Mouse (Mus musculus) hindbrain, embryonic 12.5 days (tissue): Measurements from ENCODE around the gene Dnase1l2. TPM values are rescaled to one million over a fixed set of nuclear protein-coding genes. Genes with fewer than 3 reads are reported as not detected.
A peak's percentile ranks its signal among the peaks of the same experiment; 100 is the strongest.
"Not testable (repeated sequence)": the region's sequence is repeated elsewhere in the genome, so short reads cannot be mapped to it uniquely, and the experiment has no call there.

ENCODE experiments used
- ATAC-seq: fragments of 200-750 bp; cut with Nextera tagmentation; 2 replicates; pipeline ENCODE4 v1.8.0; 2017; ENCODE audit warnings: moderate TSS enrichment; ENCODE audit not compliant: low FRiP score
- H3K27ac ChIP-seq: fragments of 300-500 bp; sonication (generic); 2 replicates; pipeline ENCODE4 v1.5.1; 2016; ENCODE audit warnings: mild to moderate bottlenecking
- H3K27me3 ChIP-seq: fragments of 300-500 bp; sonication (generic); 2 replicates; pipeline ENCODE4 v1.6.1; 2016; ENCODE audit warnings: mild to moderate bottlenecking
- H3K36me3 ChIP-seq: fragments of 300-500 bp; sonication (generic); 2 replicates; pipeline ENCODE4 v1.6.1; 2016; ENCODE audit warnings: mild to moderate bottlenecking
- H3K4me1 ChIP-seq: fragments of 300-500 bp; sonication (generic); 2 replicates; pipeline ENCODE4 v1.6.1; 2016
- H3K4me2 ChIP-seq: fragments of 300-500 bp; sonication (generic); replicated peaks from 2 replicates; pipeline ENCODE4 v1.6.1; 2016; ENCODE audit warnings: mild to moderate bottlenecking
- H3K4me3 ChIP-seq: fragments of 300-500 bp; sonication (generic); 2 replicates; pipeline ENCODE4 v1.5.1; 2016; ENCODE audit warnings: mild to moderate bottlenecking
- H3K9ac ChIP-seq: fragments of 300-500 bp; sonication (generic); 2 replicates; pipeline ENCODE4 v1.6.1; 2016; ENCODE audit warnings: mild to moderate bottlenecking, moderate library complexity
- H3K9me3 ChIP-seq: fragments of 300-500 bp; sonication (generic); replicated peaks from 2 replicates; pipeline ENCODE4 v1.6.1; 2016; ENCODE audit warnings: mild to moderate bottlenecking
- WGBS: fragments of 180-500 bp; shearing (Covaris S2); methylation state at CpG from one replicate; pipeline ENCODE4 v1.1.7; 2016; 5-methylcytosine and 5-hydroxymethylcytosine counted together
- polyA plus RNA-seq: library from polyadenylated mRNA; unstranded; fragments of >200 nt; fragmentation: Nextera tagmentation; extraction: Ambion mirVana; gene quantifications from 2 replicates; pipeline ENCODE4 v1.2.1, GENCODE M21; 2016

Dnase1l2 gene
- polyA plus RNA-seq, 1 experiment from 2014 or later, result 7.0 TPM

DNA sequence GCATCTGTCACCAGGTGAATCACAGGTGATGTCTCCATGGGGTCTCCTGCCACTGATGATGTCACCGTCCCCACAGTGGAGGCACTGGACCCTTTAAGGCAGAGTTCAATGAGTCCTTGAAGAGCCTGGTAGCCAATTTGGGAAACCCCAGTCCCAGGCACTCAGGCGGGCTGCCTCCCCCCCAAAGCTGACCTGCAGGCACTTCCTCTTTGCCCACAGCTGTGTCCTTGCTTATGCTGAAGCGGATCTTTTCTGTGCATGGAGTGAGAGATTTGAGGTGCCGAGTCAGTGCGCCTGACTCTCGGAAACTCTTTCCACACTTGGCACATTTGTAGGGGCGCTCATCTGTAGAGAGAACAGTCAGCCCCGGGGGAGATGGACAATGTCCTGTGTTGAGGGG is 3.7 kb upstream of the Dnase1l2 start:
- Histone ChIP-seq H3K27ac (no peak overlapping the region), H3K4me1 (no peaks in the 10 kb centered on the region), H3K4me2 (no peak overlapping the region), H3K36me3 (peaks cover 97% of the 10 kb centered on the region), H3K9me3 (no peaks in the 10 kb centered on the region), H3K9ac (no peak overlapping the region), H3K27me3 (no peaks in the 10 kb centered on the region), H3K4me3 (no peak overlapping the region)
- 93% methylated on average over 8 of the region's 8 CpGs for whole genome bisulfite sequencing
- ATAC-seq, result no peak

DNA sequence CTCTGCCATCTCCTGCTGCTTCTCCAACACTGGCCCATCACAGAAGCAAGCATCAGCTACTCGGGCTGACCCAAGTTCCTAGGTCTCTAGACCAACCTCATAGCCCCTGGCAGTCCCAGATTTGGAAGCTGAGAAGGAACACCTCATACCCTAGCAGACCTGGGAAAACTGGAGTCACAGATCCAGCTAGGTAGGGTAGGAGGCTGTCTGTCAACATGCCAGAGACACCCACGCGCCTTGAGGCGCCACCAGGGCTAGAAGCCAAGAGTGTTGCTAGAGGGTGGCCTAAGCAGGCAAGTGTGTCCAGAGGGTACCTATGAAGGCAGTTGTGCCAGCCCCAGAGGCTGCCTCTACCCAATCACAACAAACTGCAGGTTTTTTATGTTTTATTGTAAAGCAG is 504 bp upstream of the Dnase1l2 start:
- no peak overlapping the region for H3K9ac ChIP-seq
- no peaks in the 10 kb centered on the region for H3K9me3 ChIP-seq
- 95% methylated on average over 4 of the region's 4 CpGs for WGBS
- H3K36me3 ChIP-seq, result peaks cover 97% of the 10 kb centered on the region
- H3K4me3 ChIP-seq, result no peak overlapping the region
- ATAC-seq, result no peak
- no peak overlapping the region for H3K4me2 ChIP-seq
- no peak overlapping the region for H3K27ac ChIP-seq
- no peaks in the 10 kb centered on the region for H3K4me1 ChIP-seq
- no peaks in the 10 kb centered on the region for H3K27me3 ChIP-seq

DNA sequence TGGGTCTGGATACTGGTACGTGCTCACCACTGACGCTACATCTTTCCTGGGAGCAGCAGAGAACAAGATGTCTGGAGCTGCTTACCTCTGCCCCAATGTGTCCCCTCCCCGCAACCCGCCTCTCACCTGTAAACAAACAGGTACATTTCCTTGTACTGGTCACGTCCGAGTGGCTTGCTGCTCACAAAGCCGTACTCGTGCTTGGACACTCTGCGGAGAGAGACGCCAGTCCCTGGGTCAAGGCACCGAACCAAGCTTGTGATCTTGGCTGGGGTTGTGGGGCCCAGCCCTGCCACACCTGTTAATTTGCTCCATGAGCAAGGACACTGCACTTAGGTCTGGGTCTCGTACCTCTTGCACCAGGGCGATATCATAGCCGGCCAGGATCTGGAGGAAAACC is 798 bp downstream of the Dnase1l2 start:
- Histone ChIP-seq H3K27ac (no peak overlapping the region), H3K4me3 (no peak overlapping the region), H3K27me3 (no peaks in the 10 kb centered on the region), H3K36me3 (peaks cover 87% of the 10 kb centered on the region), H3K9ac (no peak overlapping the region), H3K9me3 (no peaks in the 10 kb centered on the region), H3K4me1 (no peaks in the 10 kb centered on the region), H3K4me2 (no peak overlapping the region)
- no peak for ATAC-seq
- 92% methylated on average over 14 of the region's 14 CpGs for WGBS

- no peak for ATAC-seq
- Histone ChIP-seq H3K27ac (no peak overlapping the region), H3K9me3 (no peaks in the 10 kb centered on the region), H3K4me3 (no peak overlapping the region), H3K36me3 (peaks cover 77% of the 10 kb centered on the region), H3K9ac (no peak overlapping the region), H3K27me3 (no peaks in the 10 kb centered on the region), H3K4me1 (no peaks in the 10 kb centered on the region), H3K4me2 (no peak overlapping the region)
- WGBS, result 44% methylated on average over 2 of the region's 2 CpGs
Observed at GRCm38 (mm10) chr17:24441148-24441547, 1.8 kb downstream of the Dnase1l2 start.

DNA sequence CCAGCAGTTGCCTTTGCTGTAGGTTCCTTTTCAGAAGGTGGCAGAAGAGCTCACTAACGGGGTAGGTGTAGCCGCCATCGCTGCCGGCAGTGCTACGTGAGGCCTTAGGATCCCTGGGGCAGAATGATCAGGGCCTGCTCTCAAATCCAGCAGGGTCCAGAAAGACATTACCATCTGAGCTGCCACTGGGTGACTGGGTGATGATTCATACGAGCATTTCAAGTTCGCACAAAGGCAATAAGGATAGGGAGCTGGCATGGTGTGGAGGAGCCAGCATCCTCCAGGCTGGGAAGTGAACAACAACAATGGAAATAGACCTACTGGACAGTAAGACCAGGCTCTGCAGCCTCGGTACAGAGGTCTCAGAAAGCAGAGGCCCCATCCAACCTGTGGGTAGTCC is 2.5 kb downstream of the Dnase1l2 start:
- no peak for ATAC-seq
- WGBS, result 87% methylated on average over 8 of the region's 8 CpGs
- Histone ChIP-seq H3K9me3 (no peaks in the 10 kb centered on the region), H3K4me2 (no peak overlapping the region), H3K36me3 (peaks cover 69% of the 10 kb centered on the region), H3K27ac (no peak overlapping the region), H3K9ac (no peak overlapping the region), H3K4me3 (no peak overlapping the region), H3K4me1 (no peaks in the 10 kb centered on the region), H3K27me3 (no peaks in the 10 kb centered on the region)

DNA sequence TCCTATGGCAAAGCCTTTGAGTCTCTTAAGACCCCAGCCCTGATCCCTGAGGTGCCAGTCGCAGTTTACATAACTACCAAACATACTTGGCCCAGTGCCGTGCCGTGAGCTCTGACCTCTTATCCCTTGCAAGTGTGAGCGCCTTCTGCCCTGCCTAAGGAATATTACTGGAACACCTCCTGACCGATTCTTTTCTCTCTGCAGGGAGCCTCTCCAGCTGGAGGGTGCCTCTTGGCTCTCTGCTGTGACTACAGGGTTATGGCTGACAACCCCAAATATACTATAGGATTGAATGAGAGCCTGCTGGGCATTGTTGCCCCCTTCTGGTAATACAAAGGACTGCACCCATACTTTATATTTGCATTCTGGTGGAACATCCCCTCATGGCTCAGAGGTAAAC is 5.9 kb downstream of the Dnase1l2 start:
- Histone ChIP-seq H3K36me3 (peaks cover 46% of the 10 kb centered on the region), H3K9ac (no peak overlapping the region), H3K27me3 (no peaks in the 10 kb centered on the region), H3K9me3 (no peaks in the 10 kb centered on the region), H3K4me2 (no peak overlapping the region), H3K4me1 (no peaks in the 10 kb centered on the region), H3K4me3 (no peak overlapping the region), H3K27ac (no peak overlapping the region)
- no peak for ATAC-seq
- WGBS, result 77% methylated on average over 5 of the region's 5 CpGs

- Histone ChIP-seq H3K27me3 (no peaks in the 10 kb centered on the region), H3K27ac (no peak overlapping the region), H3K4me1 (peaks cover 4% of the 10 kb centered on the region), H3K4me2 (no peak overlapping the region), H3K9me3 (no peaks in the 10 kb centered on the region), H3K9ac (no peak overlapping the region), H3K4me3 (no peak overlapping the region), H3K36me3 (peaks cover 15% of the 10 kb centered on the region)
- ATAC-seq, result no peak
- WGBS, result 86% methylated on average over 14 of the region's 14 CpGs
Observed at GRCm38 (mm10) chr17:24429201-24429983, 13.5 kb downstream of the Dnase1l2 start.

GRCm38 (mm10) chr17:24427170-24427557 is 15.7 kb downstream of the Dnase1l2 start:
- H3K4me1 ChIP-seq, result peaks cover 4% of the 10 kb centered on the region
- 6% methylated on average over 8 of the region's 8 CpGs for WGBS
- H3K9me3 ChIP-seq, result no peaks in the 10 kb centered on the region
- ATAC-seq, result no peak
- H3K4me3 ChIP-seq, result peak overlapping the region; percentile 68
- peak overlapping the region; percentile 59 for H3K4me2 ChIP-seq
- H3K27me3 ChIP-seq, result no peaks in the 10 kb centered on the region
- H3K27ac ChIP-seq, result peak overlapping the region; percentile 93; the same call in 1 of the 2 replicates
- H3K36me3 ChIP-seq, result peaks cover 33% of the 10 kb centered on the region
- H3K9ac ChIP-seq, result peak overlapping the region; percentile 83

DNA sequence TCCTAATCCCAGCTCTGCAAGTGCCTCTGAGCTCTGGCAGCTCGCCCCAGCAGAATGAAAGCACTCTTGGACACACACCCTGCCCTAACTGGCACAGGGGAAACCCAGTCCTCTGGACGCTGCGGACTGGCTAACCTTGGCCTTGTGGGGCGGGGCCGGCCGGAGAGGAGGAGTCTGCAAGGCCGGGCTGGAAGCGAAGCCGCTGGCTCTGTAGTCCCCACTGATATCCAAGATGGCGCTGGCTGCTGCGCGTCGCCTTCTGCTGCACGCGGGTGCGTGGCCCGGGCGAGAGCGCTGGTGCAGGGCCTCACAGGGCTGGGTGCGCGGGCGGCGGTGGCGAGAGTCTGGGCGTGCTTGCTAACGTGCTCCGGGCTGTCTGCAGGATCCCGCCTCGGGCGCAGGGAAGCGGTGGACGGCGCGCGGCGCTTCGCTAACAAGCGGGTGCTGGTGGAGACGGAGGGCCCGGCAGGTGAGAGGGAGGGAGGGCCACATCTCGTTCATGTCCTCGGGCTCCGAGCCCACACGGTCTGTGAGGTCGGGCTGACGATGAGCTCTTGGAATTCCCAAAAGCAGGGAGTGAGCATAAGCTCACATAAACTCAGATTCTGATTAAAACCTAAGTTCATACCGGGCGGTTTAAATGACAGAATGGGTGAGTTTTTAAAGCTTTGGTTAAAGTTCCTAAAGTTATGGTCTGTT is 16.3 kb downstream of the Dnase1l2 start, which contains the start of gene Eci1:
Gene Eci1 (plus strand): TSS at position 171 of the 699 bp plus-strand sequence.
- under 1% methylated on average over 48 of the region's 48 CpGs for WGBS
- Histone ChIP-seq H3K9ac (peak within 1 kb of the TSS; percentile 83), H3K4me2 (peak within 1 kb of the TSS; percentile 59), H3K4me1 (peaks cover 4% of the 10 kb centered on the region), H3K27me3 (no peaks in the 10 kb centered on the region), H3K9me3 (no peaks in the 10 kb centered on the region), H3K4me3 (peak within 1 kb of the TSS; percentile 68), H3K36me3 (peaks cover 39% of the 10 kb centered on the region), H3K27ac (peak within 1 kb of the TSS; percentile 93)
- ATAC-seq, result peak; percentile 96

GRCm38 (mm10) chr17:24425905-24426304 is 17.0 kb downstream of the Dnase1l2 start:
- ATAC-seq, result no peak
- peak overlapping the region; percentile 93 for H3K27ac ChIP-seq

GRCm38 (mm10) chr17:24425326-24425725 is 17.6 kb downstream of the Dnase1l2 start:
- not testable (repeated sequence) for H3K27ac ChIP-seq, H3K4me3 ChIP-seq, H3K4me2 ChIP-seq, H3K9ac ChIP-seq, ATAC-seq, H3K4me1 ChIP-seq, H3K9me3 ChIP-seq, H3K27me3 ChIP-seq
- WGBS, result 92% methylated on average over 6 of the region's 8 CpGs
- H3K36me3 ChIP-seq, result peaks cover 49% of the 10 kb centered on the region

More at GRCm38 (mm10) chr17:24425905-24426304, 17.0 kb downstream of the Dnase1l2 start:
- Histone ChIP-seq H3K9ac (no peak overlapping the region), H3K27me3 (no peaks in the 10 kb centered on the region), H3K4me3 (0 out of 2 replicates have a peak overlapping the region, but pooled peaks have one; percentile 68), H3K9me3 (no peaks in the 10 kb centered on the region), H3K36me3 (peaks cover 46% of the 10 kb centered on the region), H3K4me2 (no peak overlapping the region), H3K4me1 (peaks cover 4% of the 10 kb centered on the region)
- 95% methylated on average over 7 of the region's 7 CpGs for WGBS

DNA sequence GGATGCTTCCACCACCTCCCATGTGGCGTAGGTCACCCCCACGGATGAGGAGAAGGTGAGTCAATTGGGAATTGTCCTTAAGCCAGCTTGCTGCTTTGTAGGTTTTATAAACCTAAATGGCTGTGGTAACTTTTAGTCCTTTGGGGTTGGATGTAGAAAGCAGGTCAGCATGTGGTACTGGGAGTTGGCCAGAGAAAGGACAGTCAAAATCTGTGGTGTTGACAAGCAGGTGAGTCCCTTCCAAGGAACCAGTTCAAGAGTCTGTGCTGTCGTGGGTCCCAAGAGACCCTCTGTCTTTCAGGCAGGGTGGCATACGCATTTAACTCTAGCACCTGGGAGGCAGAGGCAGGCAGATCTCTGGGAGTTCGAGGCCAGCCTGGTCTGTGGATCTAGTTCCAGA is 18.4 kb downstream of the Dnase1l2 start:
- WGBS, result 94% methylated on average over 5 of the region's 5 CpGs
- peaks cover 4% of the 10 kb centered on the region for H3K4me1 ChIP-seq

More for the DNA sequence above, 18.4 kb downstream of the Dnase1l2 start:
- Histone ChIP-seq H3K27me3 (no peaks in the 10 kb centered on the region), H3K9me3 (no peaks in the 10 kb centered on the region), H3K4me3 (no peak overlapping the region), H3K4me2 (no peak overlapping the region), H3K9ac (no peak overlapping the region), H3K27ac (no peak overlapping the region), H3K36me3 (peaks cover 58% of the 10 kb centered on the region)
- ATAC-seq, result no peak
